Mouse (Mus musculus) bone marrow macrophage, adult 2 months (primary cell): ENCODE data around the gene Edf1.

Experiments
- CTCF ChIP-seq: IDR thresholded peaks from 2 replicates; pipeline ENCODE4 v1.5.1; 2012; ENCODE audit warnings: low read depth, mild to moderate bottlenecking, low read length, moderate library complexity
- POLR2A ChIP-seq: IDR thresholded peaks from 2 replicates; pipeline ENCODE4 v1.6.1; 2012; ENCODE audit warnings: mild to moderate bottlenecking, low read depth, low read length, borderline replicate concordance

DNA sequence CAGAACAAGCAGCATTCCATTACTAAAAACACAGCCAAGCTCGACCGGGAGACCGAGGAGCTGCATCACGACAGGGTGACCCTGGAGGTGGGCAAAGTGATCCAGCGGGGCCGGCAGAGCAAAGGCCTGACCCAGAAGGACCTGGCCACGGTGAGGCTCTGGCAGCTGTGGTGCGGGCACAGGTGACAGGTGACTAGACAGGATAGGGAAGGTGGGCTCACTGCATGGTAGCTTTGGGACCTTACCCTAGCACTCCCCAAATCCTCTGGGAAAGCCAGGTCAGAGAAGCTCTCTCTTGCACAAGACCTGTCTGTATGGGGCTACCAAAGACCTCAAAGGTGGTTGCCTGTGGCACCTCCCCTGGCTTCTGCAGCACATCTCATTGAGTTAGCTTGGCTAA, 2.9 kb downstream of the Edf1 start:
- TF ChIP-seq CTCF (no peak), POLR2A (no peak)
